Mouse (Mus musculus): ENCODE measurements around the gene Il24.

The Il24 gene

DNA sequence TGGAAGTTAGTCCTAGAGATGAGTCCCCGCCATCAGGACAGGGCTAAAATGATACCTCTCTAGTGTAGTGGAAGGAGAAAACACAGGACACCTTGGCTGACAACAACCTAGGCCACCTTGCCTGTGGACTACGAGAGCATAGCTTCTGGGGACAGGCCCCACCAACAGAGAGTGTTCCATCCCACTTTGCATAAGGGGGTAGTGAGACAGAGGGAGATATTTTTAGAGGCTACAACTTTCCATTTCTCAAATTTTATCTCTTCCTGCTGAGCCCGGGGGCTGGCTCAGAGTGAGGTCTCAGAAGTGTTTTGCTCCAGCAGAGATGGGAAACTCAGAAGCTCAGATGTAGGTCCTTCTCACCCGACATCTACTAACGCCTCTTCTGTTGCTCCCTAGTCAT, 36.8 kb downstream of the Il24 start:
- no peak for DNase-seq (ENCODE audit: low spot score)

DNA sequence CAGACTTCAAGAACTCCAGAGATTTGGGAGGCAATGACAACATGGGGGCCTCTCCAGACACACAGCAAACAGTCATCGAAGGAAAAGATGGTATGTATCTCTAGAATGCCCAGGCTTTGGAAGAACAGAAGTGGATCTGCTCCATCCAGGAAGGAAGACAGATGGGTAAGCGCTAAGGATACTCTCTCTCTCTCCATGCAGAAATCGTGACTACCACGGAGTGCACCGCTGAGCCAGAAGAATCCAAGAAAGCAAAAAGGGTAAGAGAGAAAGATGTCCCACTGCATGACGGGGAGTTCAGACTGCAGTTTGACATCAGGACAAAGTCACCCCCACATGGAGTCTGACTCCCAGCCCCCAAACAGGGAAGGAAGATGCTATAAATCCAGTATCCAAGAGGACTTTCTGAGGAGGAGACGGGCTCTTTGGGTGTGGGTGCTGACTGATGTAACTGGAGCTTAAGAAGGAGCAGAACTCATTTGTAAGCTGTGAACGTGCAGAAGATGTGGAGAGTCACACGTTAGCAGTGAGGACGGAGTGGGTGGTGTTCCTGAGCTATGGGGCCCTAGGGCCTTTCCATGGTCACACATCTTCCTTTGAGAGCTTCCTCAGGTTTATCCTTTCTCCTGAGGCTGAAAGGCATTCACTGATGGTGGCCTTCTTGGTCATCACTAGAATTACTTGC, 37.6 kb downstream of the Il24 start:
- no peak for DNase-seq (ENCODE audit: low spot score)

DNA sequence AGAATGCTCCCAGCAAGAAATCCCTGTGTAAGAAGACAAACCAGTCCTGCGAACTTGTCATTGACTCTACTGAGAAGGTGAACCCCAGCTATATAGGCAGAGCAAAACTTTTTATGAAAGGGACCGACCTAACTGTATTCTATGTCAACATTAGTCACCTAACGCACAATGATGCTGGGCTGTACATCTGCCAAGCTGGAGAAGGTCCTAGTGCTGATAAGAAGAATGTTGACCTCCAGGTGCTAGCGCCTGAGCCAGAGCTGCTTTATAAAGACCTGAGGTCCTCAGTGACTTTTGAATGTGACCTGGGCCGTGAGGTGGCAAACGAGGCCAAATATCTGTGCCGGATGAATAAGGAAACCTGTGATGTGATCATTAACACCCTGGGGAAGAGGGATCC, 42.7 kb downstream of the Il24 start:
- no peak for DNase-seq (ENCODE audit: low spot score)

DNA sequence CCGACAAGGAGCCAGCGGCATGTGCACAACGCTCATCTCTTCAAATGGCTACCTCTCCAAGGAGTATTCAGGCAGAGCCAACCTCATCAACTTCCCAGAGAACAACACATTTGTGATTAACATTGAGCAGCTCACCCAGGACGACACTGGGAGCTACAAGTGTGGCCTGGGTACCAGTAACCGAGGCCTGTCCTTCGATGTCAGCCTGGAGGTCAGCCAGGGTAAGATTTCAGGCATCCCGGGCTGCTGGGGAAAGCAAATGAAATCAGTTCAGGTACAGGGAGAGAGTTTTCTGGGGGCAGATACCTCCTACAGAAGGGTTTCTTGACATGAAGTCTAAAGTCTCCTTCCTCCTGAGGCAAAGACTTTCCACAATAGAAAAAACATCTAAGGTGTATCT, 45.6 kb downstream of the Il24 start:
- DNase-seq (ENCODE audit: low spot score): no peak

DNA sequence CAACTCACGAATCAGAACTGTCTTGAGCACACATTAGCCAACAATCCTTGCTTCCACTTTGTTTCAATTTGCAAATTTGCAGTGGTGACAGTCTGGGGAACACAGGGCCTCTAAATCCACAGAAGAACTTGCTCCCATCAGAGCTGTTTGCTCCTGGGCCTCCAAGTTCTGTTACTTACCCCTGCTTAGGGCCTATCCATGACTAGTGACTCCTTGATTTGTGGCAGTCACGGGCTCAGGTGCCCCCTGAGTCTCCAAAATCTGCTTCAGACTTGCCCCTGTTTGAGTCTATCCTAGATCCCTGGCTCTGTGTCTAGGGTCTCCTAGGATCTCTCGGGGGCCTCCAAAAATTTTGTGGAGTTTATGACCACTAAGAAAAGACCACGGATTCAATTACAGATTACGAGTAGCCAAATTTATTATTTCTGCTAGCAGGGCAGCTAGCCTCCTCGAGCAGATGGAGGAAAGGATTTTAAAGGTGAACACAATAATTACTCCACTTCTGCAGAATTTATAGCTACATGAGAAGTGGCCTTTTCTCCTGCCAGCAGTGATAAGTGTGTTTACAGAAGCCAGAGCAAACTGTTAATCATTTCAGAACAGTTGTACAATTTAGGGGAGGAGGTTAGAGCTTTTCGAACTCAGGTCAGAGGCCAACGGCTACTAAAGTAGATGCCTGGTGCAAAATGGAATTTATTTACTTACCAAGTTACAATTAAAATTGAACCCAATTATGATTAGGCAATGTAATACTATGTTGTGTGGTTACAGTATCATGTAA, 46.5 kb downstream of the Il24 start:
- DNase-seq (ENCODE audit: low spot score): no peak

DNA sequence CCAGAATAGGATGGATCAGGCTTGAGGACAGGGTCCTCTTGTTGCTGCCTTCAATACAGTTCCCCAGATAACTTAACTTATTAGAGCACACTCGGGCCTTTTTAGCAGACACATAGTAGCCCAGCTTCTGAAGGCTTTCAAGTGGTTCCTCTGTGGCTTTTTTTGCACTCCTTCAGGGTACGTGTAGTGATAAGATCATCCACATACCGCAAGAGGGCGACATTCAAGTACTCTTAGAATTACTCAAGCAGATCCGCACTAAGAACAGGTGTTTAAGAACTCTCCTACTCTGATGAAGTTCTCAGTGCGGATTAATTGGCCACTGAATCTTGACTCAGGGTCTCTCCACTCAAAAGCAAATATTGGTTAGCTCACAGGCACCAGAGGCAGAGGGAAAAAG, 49.0 kb downstream of the Il24 start:
- DNase-seq (ENCODE audit: low spot score): no peak

DNA sequence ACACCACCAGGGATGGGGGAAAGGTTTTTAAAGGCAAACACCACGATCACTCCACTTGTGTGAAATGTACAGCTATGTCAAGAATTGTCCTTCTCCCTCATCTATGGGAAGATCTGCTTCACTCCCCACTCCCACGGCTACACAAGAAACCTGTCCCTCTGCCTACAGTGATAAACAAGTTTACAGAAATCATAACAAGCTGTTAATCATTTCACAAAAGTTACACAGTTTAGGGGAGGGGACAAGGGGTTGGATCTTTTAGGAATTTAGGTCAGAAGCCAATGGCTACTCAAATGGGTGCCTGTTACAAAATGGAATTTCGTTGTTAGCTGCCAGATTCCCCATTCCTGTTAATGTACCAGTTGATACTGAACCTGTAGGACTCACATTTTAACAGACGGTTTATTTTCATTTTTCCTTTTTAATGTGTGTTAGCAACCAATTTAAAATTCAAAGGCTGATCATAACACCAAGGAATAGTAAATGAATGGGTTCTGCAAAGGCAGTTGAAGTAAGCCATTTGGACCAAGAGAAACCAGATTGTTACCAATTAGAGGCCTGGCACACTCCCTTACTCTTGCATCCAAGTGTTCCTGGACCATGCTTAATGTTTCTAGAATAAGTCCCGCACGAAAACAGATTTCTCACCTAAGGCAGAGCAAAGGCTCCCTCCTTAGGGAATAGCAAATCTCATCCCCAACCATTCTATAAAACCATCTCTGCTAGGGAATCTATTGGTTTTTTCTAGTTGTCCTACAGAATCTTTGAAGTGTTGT, 51.9 kb downstream of the Il24 start:
- peak; percentile 50 for DNase-seq (ENCODE audit: low spot score)

DNA sequence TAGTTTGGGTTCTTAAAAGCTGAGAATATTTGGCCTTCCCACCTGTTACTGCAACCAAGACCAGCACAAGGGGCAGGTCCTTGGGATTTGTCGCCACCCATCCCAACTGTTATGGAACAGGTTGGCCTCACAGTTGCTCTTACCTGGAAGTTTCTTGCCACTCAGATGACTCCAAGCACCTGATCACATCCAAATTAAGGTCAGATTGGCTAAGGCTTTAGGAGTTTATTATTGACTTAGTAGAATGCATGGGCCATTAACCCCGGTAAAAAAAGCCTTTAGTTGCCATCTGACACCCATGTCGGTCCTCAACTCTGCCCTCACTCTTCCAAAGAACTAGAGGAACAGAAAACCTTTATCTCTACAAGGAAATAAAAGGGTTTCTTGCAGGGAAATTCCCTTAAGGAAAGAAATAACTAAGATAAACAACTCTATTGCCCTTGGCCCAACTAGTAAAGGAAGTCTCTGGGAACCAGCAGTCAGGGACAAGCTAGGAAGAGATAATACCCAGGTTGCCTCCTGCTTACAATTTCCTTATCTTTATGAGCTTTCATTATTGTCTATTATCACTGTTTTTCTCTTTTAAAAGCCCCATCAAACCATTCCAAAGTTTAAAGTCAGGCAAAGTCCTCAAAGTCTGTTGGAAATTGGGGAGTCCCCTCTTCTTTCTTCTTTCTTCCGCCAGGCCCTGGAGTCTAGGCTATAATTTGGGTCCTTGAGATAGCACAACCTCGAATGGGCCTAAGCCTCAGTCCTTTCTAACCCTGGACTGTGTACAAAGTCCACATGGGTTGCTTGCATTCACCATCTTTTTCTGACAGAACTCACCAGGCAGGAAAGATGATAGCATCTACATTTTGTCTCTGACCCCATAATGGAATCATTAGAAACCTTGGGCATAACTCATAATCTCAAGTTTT, 54.8 kb downstream of the Il24 start:
- no peak for DNase-seq (ENCODE audit: low spot score)

Data from layer of hippocampus, adult 11-12 months (tissue).